Mouse (Mus musculus) c-Kit-positive CD71-negative TER-119-negative erythroid progenitor cells, embryonic 14.5 days (primary cell): ENCODE measurements around the gene Tob2.
A peak's percentile ranks its signal among the peaks of the same experiment; 100 is the strongest.

ENCODE experiments used
- DNase-seq: peaks from one replicate; pipeline ENCODE4 v3.0.0-alpha.2; 2013; ENCODE audit warnings: low read depth

The Tob2 gene

GRCm38 (mm10) chr15:81858517-81859329 is at the start of gene Tob2:
Tob2 (minus strand) TSS chr15:81858796.
- no peak for DNase-seq

GRCm38 (mm10) chr15:81907953-81908352 is 49.4 kb upstream of the Tob2 start:
- no peak for DNase-seq

GRCm38 (mm10) chr15:81904939-81905338 is 46.3 kb upstream of the Tob2 start:
- peak; percentile 74 for DNase-seq

GRCm38 (mm10) chr15:81898751-81899150 is 40.2 kb upstream of the Tob2 start:
- DNase-seq, result no peak

GRCm38 (mm10) chr15:81897607-81898285 is 39.1 kb upstream of the Tob2 start:
- no peak for DNase-seq

GRCm38 (mm10) chr15:81896407-81896806 is 37.8 kb upstream of the Tob2 start:
- DNase-seq, result no peak

- no peak for DNase-seq
Observed at GRCm38 (mm10) chr15:81894002-81894401, 35.4 kb upstream of the Tob2 start.

GRCm38 (mm10) chr15:81891822-81892580 is 33.4 kb upstream of the Tob2 start:
- DNase-seq, result no peak

- DNase-seq, result no peak
Observed at GRCm38 (mm10) chr15:81891140-81891802, 32.7 kb upstream of the Tob2 start.

GRCm38 (mm10) chr15:81889175-81889574 is 30.6 kb upstream of the Tob2 start:
- no peak for DNase-seq

- DNase-seq, result no peak
Observed at GRCm38 (mm10) chr15:81886795-81887550, 28.4 kb upstream of the Tob2 start.

- no peak for DNase-seq
Observed at GRCm38 (mm10) chr15:81885418-81885934, 26.9 kb upstream of the Tob2 start.

GRCm38 (mm10) chr15:81882348-81882747 is 23.8 kb upstream of the Tob2 start:
- no peak for DNase-seq

GRCm38 (mm10) chr15:81879531-81880401 is 21.2 kb upstream of the Tob2 start:
- no peak for DNase-seq

- DNase-seq, result peak; percentile 99
Observed at GRCm38 (mm10) chr15:81872262-81873136, 13.9 kb upstream of the Tob2 start, which contains the start of gene Aco2. Aco2 (plus strand) TSS chr15:81872309.

- DNase-seq, result peak; percentile 94
Observed at GRCm38 (mm10) chr15:81871604-81872261, 13.1 kb upstream of the Tob2 start, which contains the start of gene Phf5a. Phf5a (minus strand) TSS chr15:81871911.

GRCm38 (mm10) chr15:81869985-81870384 is 11.4 kb upstream of the Tob2 start:
- no peak for DNase-seq

GRCm38 (mm10) chr15:81864238-81864637 is 5.6 kb upstream of the Tob2 start:
- DNase-seq, result no peak
